Mouse (Mus musculus) limb, embryonic 10.5 days (tissue): ENCODE results near the gene Dnase2a. TPM values are rescaled to one million over a fixed set of nuclear protein-coding genes. Genes with fewer than 3 reads are reported as not detected.

Experiments used
- DNase-seq: peaks from one replicate; pipeline ENCODE4 v3.0.0-alpha.2; 2017; ENCODE audit warnings: low spot score
- H3K27ac ChIP-seq: fragments of 300-500 bp; sonication (generic); 2 replicates; pipeline ENCODE4 v1.5.1; 2016; ENCODE audit warnings: mild to moderate bottlenecking
- H3K27me3 ChIP-seq: fragments of 300-500 bp; sonication (generic); 2 replicates; pipeline ENCODE4 v1.6.1; 2016; ENCODE audit warnings: low read depth, mild to moderate bottlenecking; ENCODE audit not compliant: poor library complexity, severe bottlenecking
- H3K36me3 ChIP-seq: fragments of 300-500 bp; sonication (generic); 2 replicates; pipeline ENCODE4 v1.6.1; 2016; ENCODE audit warnings: mild to moderate bottlenecking, moderate library complexity
- H3K4me1 ChIP-seq: fragments of 300-500 bp; sonication (generic); 2 replicates; pipeline ENCODE4 v1.6.1; 2016
- H3K4me3 ChIP-seq: fragments of 300-500 bp; sonication (generic); 2 replicates; pipeline ENCODE4 v1.5.1; 2016; ENCODE audit warnings: mild to moderate bottlenecking, moderate library complexity
- H3K9me3 ChIP-seq: fragments of 300-500 bp; sonication (generic); replicated peaks from 2 replicates; pipeline ENCODE4 v1.6.1; 2016; ENCODE audit warnings: mild to moderate bottlenecking
- WGBS: fragments of 180-500 bp; shearing (Covaris S2); methylation state at CpG from one replicate; pipeline ENCODE4 v1.1.7; 2016; 5-methylcytosine and 5-hydroxymethylcytosine counted together
- polyA plus RNA-seq: library from polyadenylated mRNA; unstranded; fragments of >200 nt; fragmentation: Nextera tagmentation; extraction: Ambion mirVana; gene quantifications from 2 replicates; pipeline ENCODE4 v1.2.1, GENCODE M21; 2016

Dnase2a gene
- polyA plus RNA-seq, 1 experiment from 2014 or later = 8.2 TPM

- H3K27me3 ChIP-seq = peaks cover 94% of the 10 kb centered on the region
- H3K4me1 ChIP-seq = peaks cover 34% of the 10 kb centered on the region
- no peak overlapping the region for H3K27ac ChIP-seq
- H3K9me3 ChIP-seq = no peaks in the 10 kb centered on the region
- 83% methylated on average over 16 of the region's 16 CpGs for WGBS
- no peaks in the 10 kb centered on the region for H3K36me3 ChIP-seq
- H3K4me3 ChIP-seq = no peak overlapping the region
- no peak for DNase-seq
Observed at GRCm38 (mm10) chr8:84933767-84934559, 25.6 kb downstream of the Dnase2a start.

DNA sequence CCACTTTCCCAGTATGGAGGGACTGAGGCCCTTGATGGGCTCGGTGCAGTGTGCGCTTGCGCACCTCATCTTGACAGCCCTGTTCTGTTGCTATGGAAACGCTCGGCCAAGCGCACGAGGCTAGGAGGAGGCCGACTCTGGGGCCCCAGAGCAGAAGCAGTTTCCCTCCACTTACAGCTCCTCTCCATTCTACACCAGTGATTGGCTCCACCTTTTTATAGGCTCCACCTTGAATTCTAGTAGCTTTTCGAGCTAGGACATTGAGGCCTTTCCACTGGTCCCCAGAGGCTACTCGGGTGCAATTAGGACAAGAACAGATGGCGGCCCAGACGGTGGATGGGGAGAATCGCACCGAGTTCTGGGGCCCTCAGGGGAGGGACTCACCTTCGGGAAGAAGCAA lies 26.5 kb downstream of the Dnase2a start:
- peaks cover 94% of the 10 kb centered on the region for H3K27me3 ChIP-seq
- under 1% methylated on average over 15 of the region's 15 CpGs for WGBS

DNA sequence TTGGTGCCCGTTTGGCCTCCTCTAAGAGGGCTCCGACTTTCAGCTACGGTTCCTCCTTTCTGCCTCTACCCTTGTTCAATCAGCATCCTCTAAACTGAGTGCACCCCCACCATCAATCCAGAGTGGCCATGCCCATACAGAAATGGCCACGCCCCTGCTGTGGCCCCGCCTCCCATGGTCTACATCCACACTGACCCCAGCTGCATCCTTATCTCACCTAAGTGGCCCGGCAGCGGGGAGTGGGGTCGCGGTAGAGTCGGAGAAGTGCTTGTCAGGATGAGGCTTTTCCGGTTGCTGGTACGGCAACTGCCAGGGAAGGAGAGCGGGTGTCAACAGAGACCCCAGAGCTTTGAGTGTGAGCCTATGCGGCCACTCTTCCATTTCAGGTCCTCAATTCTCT lies 27.1 kb downstream of the Dnase2a start:
- no peaks in the 10 kb centered on the region for H3K36me3 ChIP-seq
- H3K27me3 ChIP-seq = peaks cover 91% of the 10 kb centered on the region
- peak overlapping the region; percentile 22; the same call in 1 of the 2 replicates for H3K4me3 ChIP-seq
- H3K9me3 ChIP-seq = no peaks in the 10 kb centered on the region
- no peak overlapping the region for H3K27ac ChIP-seq
- 5% methylated on average over 14 of the region's 14 CpGs for WGBS
- H3K4me1 ChIP-seq = peaks cover 30% of the 10 kb centered on the region
- DNase-seq = no peak

More for the DNA sequence above, 26.5 kb downstream of the Dnase2a start:
- peak; percentile 70 for DNase-seq
- no peak overlapping the region for H3K27ac ChIP-seq
- no peaks in the 10 kb centered on the region for H3K9me3 ChIP-seq
- H3K4me1 ChIP-seq = peaks cover 30% of the 10 kb centered on the region
- no peaks in the 10 kb centered on the region for H3K36me3 ChIP-seq
- H3K4me3 ChIP-seq = peak overlapping the region; percentile 22

- 26% methylated on average over 23 of the region's 23 CpGs for WGBS
- DNase-seq = no peak
- no peaks in the 10 kb centered on the region for H3K9me3 ChIP-seq
- H3K4me3 ChIP-seq = peak overlapping the region; percentile 55
- peak overlapping the region; percentile 26; the same call in 1 of the 2 replicates for H3K27ac ChIP-seq
- no peaks in the 10 kb centered on the region for H3K36me3 ChIP-seq
- H3K27me3 ChIP-seq = peaks cover 91% of the 10 kb centered on the region
- peaks cover 30% of the 10 kb centered on the region for H3K4me1 ChIP-seq
Observed at GRCm38 (mm10) chr8:84936041-84936961, 27.9 kb downstream of the Dnase2a start.

DNA sequence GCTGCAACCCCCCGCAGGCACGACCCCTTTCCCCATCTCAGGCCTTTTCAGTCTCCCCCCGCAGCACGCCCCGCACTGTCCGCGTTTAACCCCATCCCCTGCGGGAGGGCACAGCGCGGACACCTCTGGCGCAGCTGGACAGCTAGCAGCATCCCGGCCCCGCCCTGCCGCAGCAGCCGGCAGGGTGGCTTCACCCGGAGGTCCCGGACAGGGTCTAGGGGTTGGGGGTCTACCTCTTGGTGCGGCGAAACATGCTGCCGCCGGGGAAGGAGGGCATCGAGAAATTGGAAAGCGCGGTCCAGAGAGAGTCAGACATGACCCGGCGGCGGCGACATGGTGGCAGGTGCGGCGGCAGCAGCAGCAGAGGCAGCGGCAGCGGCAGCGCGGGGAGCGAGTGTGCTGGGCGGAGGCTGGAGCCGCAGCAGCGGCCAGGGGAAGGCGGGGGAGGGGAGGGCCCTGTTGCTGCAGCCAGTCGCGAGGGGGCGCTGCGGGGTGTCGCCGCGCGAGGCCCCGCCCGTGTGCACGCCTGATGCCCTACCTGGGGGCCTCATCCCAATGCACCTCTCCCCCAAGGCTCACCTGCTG lies 28.7 kb downstream of the Dnase2a start, which contains the start of gene Mast1:
Gene Mast1 (minus strand): TSS at position 398 of the 585 bp plus-strand sequence.
- peak within 1 kb of the TSS; percentile 26; the same call in 1 of the 2 replicates for H3K27ac ChIP-seq
- WGBS = 1% methylated on average over 50 of the region's 50 CpGs
- H3K9me3 ChIP-seq = no peaks in the 10 kb centered on the region
- DNase-seq = peak; percentile 81
- peaks cover 30% of the 10 kb centered on the region for H3K4me1 ChIP-seq
- H3K27me3 ChIP-seq = peaks cover 91% of the 10 kb centered on the region
- H3K4me3 ChIP-seq = peak within 1 kb of the TSS; percentile 55
- H3K36me3 ChIP-seq = no peaks in the 10 kb centered on the region

GRCm38 (mm10) chr8:84937620-84938485 lies 29.5 kb downstream of the Dnase2a start:
- H3K4me3 ChIP-seq = peak overlapping the region; percentile 55
- 67% methylated on average over 13 of the region's 13 CpGs for WGBS

DNA sequence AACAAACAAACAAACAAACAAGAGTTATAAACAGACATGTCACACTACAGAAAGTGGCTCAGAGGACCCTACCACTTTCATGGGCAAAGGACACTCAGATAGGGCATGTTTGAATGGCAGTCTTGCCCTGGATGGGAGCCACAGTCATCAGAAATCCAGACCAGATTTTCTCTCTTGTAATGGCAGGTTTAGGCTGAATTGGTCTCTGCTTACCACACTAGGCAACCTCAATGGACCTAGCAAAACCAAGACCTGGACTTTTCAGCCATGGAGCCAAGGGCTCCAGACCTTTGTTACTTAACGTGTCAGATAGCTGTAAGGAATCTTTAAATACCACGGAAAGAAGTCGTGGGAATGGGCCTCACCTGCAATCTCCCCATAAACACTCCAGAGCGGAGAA lies 35.3 kb downstream of the Dnase2a start:
- 25% methylated on average over 4 of the region's 4 CpGs for WGBS
- H3K27ac ChIP-seq = no peak overlapping the region

More at GRCm38 (mm10) chr8:84937620-84938485, 29.5 kb downstream of the Dnase2a start:
- no peak overlapping the region for H3K27ac ChIP-seq
- H3K4me1 ChIP-seq = peaks cover 30% of the 10 kb centered on the region
- no peaks in the 10 kb centered on the region for H3K9me3 ChIP-seq
- H3K36me3 ChIP-seq = no peaks in the 10 kb centered on the region
- H3K27me3 ChIP-seq = peaks cover 88% of the 10 kb centered on the region
- DNase-seq = no peak

DNA sequence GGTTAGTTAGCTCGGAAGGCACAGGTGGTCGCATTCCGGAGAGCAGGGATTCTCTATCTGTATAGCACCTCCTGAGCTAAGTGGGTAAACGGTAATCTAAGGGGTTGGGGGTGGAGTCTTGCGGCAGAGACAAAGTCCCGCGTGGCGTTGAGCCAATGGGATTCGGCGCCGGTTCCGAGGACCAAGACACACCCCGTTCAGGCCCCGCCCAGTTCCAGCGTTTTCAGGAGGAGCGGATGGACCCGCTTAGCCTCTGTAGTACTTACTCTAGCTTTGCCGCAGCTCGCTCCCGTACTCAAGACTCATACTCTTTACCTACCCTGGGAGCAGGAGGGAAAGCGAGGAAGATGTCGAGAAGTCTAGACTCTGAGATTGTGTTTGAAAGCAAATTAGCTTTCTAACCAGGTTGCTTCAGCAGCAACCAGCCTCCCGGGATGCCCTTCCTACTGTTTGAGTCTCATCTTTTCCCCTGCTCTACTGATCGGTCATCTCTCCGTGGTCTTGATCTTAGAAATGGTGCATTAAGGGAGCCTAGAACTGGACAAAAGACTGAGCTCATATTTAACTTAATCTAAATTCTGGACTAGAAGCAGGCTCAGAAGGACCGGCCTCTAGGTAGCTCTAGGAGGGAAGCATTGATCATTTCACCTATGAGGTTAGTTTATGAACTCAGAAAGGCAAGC lies 36.3 kb downstream of the Dnase2a start:
- Histone ChIP-seq H3K4me3 (peak overlapping the region; percentile 22), H3K36me3 (no peaks in the 10 kb centered on the region), H3K9me3 (no peaks in the 10 kb centered on the region), H3K4me1 (peaks cover 18% of the 10 kb centered on the region), H3K27me3 (peaks cover 94% of the 10 kb centered on the region), H3K27ac (no peak overlapping the region)
- peak; percentile 68 for DNase-seq
- WGBS = 2% methylated on average over 26 of the region's 26 CpGs

More for the DNA sequence above, 35.3 kb downstream of the Dnase2a start:
- Histone ChIP-seq H3K9me3 (no peaks in the 10 kb centered on the region), H3K4me3 (no peak overlapping the region), H3K36me3 (no peaks in the 10 kb centered on the region), H3K4me1 (peaks cover 18% of the 10 kb centered on the region), H3K27me3 (peaks cover 94% of the 10 kb centered on the region)
- DNase-seq = no peak

- Histone ChIP-seq H3K36me3 (no peaks in the 10 kb centered on the region), H3K4me3 (peak overlapping the region; percentile 59), H3K4me1 (peaks cover 18% of the 10 kb centered on the region), H3K27me3 (peaks cover 97% of the 10 kb centered on the region), H3K9me3 (no peaks in the 10 kb centered on the region), H3K27ac (no peak overlapping the region)
- WGBS = 10% methylated on average over 11 of the region's 11 CpGs
- no peak for DNase-seq
Observed at GRCm38 (mm10) chr8:84945235-84945632, 36.9 kb downstream of the Dnase2a start.

DNA sequence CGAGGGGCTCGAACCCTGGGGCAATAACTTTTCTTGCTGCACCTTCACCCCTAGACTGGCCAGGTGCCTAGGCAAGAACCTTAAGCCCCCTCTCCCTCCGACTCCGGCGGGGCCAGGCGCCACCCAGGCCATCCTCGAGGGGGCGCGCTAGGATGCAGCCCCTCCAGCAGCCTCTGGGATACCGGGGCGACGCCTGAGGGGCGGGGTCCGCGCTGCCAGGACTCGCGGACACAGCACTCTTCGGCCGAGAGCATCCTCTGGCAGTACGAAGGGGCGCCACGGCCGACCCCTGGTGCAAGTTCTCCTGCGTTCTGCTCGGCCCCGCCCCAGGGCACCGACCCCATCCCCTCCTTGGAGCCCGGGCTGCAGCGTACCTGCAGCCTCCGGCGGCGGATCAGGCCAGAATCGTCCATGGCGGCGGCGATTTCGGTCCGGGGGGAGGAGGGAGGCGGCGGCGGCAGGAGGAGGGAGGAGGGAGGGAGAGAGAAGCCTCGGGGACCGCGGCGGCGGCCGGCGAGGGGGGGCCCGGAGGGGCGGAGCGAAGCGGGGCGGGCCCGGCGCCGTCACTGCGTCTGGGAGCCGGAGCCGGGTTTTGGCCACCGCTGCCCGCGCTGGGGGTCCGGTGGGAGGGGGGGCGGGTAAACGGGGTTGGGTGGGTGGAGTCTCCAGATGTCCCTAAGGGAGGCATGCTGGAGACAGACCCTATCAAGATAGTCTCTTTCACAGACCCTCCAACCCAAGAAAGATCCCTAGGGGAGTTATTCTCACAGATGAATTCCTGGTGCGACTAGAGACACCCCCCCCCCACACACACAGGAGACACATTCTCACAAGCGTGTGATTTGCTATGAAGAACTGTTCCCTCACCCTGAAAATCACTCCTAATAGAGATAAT lies 37.5 kb downstream of the Dnase2a start:
- 1% methylated on average over 41 of the region's 67 CpGs for WGBS
- H3K36me3 ChIP-seq = no peaks in the 10 kb centered on the region
- H3K4me1 ChIP-seq = peaks cover 18% of the 10 kb centered on the region
- H3K27ac ChIP-seq = no peak overlapping the region
- H3K27me3 ChIP-seq = peaks cover 97% of the 10 kb centered on the region
- H3K9me3 ChIP-seq = no peaks in the 10 kb centered on the region
- DNase-seq = peak; percentile 69
- H3K4me3 ChIP-seq = peak overlapping the region; percentile 59
